Mouse (Mus musculus) R1 (cell line): Measurements from ENCODE around the gene Cep85l.
A peak's percentile ranks its signal among the peaks of the same experiment; 100 is the strongest.

Source experiments
- DNase-seq: peaks from one replicate; pipeline ENCODE4 v3.0.0-alpha.2; 2018; ENCODE audit warnings: low read depth, low spot score

Cep85l gene

DNA sequence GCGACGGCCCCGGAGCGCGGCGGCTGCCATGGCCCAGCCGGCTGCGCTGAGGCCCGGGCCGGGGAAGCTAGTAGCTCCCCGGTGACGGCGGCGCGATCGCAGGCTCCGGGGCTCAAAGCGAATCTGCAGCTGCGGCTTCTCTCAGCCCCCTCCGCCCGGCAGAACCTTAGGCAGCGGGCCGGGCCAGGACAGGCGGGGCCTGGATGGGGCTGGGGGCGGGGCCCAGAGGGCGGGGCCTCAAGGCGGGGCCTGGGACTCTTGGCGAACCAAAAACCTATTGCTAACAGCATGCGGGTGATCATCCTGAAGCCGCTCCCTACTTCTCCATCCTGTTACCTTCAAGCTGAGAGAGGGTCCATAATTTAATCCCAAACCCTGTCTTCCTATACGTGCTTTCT lies at the start of gene Cep85l:
TSS of gene Cep85l (minus strand) at position 239 of the 398 bp plus-strand sequence.
- DNase-seq, result peak; percentile 89

DNA sequence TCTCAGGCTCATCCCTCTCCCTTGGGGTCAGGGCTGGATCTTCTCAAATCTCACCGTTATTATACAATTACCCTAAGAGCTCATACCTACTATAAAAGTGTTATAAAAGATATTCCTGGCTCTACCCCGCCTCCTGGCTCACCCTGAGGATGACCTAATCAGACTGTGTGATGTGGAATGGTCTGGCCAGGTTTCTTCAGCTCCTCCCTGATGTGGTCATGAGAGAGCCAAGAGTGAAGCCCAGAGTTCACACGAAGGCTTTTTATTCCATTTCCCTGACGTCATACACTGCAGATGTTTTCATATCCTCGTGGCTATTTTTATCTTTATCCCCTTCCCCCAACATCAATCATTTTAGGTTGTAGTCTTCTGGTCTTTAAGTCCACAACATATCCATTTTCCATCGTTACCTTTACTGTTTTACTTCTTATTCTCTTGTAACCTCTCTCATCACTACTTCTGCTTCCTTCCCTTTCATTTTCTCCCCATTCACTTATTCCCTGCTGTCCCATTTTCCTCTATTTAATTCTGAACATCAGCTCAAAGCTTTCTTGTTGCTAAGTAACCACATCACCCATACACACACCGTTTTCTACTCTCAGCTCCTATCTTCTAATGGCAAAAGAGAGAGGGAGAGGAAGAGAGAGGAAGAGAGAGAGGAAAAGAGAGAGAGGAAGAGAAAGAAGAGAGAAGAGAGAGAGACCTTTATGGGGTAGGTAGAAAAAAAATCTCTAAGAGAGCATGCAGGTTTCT lies 49.1 kb upstream of the Cep85l start:
- DNase-seq, result no peak

DNA sequence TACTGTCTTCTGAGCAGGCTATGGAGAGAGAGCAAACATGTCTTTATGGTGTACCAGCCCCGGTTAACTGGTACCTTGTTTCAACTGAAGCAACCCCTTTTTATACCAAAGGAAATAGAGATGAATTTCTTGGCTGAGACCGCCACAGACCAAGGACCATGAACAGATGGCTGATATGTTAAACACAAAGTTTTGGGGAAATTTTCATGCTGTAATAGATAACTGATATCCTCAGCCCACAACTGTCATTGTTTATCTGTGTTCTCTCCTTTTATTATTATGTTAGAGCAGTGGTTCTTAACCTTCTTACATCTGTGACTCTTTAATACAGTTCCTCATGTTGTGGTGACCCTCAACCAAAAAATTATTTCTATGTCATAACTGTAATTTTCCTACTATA lies 46.8 kb upstream of the Cep85l start:
- no peak for DNase-seq

DNA sequence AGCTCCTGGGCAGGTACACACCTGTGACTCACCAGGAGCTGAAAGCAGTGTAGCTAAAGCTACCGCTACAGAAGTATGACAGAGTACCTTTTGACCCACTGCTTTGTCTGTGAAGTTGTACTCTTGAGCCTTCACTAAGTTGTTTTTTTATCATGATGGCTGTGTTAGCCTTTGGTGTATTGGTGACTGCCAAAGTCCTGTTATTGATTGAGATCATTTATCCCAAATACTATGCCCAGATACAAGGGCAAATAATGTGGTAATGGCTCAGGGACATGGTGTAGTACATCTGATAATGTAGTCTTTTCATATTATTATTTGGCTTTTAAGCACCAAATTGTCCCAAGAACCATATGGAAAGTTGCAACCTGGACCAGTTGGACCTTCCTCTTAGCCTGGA lies 43.3 kb upstream of the Cep85l start:
- DNase-seq, result no peak

DNA sequence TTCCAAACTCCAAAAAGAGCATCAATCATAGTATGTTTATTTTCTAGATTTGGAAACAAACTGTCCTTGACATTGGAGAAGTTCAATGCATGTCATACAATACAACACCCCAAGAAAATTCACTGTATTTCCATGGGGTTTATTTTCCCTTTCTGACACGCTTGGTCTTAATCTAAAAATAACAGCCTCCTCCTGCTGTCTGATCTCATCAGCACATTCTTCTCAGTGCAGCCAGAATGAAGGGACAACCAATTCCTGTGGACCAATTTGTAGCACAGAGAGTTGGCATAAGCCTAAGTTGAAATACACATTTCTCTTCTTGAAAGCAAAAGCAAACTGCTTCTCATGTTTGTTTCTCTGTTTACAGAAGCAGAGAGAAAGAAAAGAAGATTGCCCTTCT lies 42.5 kb upstream of the Cep85l start:
- no peak for DNase-seq

DNA sequence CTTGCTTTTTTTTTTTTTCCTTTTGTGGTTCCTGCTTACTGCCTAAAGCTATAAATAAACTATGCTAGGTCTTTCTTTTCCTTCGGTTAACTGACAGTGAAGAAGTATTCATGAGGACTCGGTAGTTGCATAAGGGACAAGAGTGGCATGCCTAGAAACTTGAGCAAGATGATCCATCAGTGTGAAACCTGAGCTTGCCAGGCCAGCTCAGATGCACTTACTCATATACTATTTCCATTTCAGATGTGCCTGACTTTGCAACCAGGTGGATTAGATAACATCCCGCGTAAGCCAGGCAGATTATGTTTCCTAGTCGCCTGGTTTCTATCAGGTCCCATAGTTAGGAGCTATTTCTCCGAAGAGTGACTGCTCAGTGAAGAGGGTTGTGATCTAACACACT lies 41.9 kb upstream of the Cep85l start:
- DNase-seq, result no peak

DNA sequence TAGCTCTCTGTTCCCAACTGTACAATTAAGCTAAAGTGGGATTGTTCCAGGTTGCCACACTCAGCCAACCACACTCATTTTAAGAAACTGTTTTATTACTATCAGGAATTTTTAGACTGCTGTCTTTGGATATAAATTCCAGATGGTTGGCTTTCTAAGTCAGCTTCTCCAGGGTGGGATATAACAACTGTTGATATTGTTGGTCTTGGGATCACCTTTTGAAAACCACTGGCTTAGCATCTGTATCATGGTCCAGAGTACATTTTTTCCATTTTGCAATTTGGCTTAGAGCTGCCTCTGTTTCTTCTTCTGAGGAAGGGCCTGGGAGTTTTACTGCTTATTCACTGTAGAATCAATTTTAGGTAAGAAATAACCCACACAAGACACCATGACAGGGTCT lies 40.3 kb upstream of the Cep85l start:
- no peak for DNase-seq

DNA sequence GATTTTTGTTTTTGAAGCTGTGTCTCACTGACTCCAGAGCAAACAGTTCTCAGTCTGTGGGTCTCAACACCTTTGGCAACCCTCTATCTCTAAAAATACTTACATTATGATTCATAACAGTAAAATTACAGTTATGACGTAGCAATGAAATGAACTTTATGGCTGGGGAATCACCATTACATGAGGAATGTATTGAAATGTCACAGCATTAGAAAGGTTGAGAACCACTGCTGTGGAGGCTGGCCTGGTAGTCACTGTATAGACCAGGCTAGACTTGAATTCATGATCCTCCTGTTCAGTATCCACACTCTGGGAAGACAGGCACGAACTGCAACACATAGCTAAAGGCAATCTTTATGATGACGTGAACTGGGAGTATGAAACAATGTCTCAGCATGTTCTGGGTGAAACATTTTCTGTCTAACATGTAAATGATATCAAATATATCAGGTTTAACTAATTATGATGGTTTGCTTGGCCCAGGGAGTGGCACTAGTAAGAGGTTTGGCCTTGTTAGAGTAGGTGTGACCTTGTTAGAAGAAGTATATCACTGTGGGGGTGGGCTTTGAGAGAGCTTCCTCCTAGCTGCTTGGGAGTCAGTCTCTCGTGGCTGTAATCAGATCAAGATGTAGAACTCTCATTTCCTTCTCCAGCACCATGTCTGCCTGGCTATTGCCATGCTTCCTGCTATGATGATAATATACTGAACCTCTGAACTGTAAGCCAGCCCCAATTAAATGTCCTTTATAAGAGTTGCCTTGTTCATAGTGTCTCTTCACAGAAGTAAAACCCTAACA lies 39.6 kb upstream of the Cep85l start:
- no peak for DNase-seq

DNA sequence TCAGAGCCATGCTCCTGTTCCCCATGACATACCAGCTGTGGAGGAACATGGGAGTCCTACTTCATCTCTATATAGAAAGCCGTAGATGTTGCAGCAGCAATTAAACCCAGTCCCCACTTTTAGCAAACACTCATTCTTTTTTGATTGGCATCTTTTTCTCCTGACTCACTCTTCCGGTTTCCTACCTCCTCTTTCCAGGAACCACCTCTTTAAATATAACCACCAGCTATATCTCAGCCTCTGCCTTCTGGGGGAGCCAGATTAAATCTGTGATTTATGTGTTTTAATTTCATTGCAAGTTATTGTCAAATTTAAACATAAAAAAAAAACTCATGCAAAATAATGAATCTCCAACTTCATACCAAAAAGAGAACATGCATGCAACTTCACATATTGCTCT lies 37.3 kb upstream of the Cep85l start:
- DNase-seq, result no peak

DNA sequence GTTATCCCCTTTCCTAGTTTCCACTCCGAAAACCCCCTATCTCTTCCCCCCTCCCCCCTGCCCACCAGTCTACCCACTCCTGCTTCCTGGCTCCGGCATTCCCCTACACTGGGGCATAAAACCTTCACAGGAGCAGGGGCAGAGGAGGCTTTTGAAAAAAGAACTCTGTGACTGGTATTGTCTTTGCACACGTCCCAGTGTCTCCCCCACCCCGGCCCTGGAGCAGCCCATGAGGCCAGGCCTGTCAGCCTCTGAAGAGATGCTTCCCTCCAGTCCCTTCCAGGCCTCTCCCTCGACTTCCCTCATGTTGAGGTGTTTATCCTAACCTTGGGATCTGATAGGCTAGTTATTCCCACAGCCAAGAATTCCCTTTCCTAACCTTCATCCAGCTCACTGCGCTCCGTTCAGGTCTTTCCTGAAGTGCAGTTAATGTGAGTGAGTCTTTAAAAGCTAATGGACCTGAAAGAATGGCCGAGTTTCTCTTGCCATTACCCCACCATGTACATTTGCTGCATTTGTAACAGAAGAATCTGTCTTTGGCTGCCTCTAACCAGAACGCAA lies 36.5 kb upstream of the Cep85l start:
- DNase-seq, result no peak

DNA sequence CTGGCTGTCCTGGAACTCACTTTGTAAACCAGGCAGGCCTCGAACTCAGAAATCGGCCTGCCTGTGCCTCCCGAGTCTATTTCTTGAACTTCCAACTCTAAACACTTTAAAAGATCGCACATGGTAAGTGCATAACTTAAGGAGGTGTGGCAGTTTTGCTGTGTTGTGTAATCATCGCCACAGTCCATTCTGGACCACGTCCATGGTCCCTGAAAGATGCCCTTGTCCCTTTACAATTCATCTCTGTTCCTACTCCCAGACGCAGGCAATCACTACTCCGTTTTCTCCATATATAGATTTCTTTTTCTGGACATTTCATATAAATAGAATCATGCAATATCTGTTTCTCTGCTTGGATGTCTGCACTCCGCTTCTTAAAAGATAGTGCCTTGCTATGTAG lies 35.5 kb upstream of the Cep85l start:
- DNase-seq, result no peak

DNA sequence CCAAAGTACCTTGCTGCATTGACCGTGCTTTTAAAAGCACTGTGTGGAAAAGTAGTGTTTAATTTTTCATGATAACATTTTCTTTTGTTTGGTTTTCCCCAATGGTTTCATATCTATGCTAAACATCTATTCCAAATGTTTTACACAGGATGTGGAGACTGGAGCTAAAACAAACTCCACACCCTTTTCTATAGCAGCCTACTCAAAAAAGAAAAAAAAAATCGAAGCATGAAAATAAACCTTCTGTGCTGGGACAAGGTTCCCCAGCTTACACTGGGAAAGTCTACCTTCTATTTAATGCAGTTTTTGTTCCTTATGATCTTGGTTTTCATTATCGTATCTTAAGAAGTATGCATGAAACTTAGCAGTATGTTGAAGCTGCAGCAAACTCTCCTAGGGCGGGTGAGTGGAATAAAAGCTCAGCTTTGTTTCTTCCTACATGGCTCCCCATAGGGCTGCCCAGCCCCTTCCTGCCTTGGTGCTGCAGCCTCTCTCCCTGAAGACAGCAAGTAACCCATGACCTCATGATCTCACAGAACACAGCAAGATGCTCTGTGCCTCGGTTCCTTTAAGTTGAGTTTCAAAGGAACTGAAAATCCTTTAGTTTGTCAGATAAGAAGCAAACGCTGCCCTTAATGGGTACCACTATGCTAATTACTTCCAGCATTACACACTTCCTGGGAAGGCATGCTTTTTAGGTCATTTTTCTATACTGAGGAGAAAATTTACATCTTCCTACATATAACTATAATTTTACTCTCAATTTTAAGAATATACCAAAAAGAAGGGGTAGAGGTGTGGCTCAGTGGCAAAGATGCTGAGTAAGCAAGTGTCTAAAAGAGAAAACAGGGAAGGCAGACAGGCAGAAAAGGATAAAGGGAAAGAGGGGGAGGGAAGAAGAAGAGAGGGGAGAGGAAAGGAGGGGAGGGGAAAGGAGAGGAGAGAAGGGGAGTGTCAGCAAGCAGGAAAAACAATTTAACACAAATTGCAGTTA lies 34.6 kb upstream of the Cep85l start:
- no peak for DNase-seq

DNA sequence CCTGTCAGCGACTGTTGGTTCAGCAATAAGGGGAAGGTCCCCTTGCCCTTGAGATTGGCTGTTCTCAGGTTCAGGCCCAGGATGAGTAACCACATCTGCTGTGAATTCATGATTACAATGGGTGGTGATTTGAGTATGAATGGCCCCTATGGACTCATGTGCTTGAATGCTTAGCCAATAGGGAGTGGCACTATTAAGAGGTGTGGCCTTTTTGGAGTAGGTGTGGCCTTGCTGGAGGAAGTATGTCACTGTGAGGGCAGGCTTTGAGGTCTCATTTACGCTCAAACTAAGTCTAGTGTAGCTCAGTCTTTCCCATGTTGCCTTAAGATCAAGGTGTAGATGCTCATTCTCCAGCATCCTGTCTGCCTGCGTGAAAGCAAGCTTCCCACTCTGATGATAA lies 33.2 kb upstream of the Cep85l start:
- peak; percentile 87 for DNase-seq

DNA sequence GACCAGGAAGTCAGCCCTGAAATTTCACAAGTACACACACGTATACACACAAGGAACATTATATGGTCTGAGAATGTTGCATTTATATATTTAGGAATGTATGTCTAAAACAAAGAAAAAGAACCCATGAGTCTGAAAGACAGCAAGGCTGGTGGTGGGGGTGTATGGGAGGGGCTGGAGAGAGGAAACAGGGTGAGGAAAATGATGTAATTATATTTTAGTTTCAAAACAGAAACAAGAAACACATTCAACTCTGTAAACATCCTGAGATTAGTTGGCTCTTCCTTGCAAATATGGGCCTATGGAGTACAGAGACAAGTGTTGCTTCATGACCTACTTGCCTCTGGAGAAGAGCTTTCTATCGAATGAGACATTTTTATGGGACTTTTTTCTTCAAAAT lies 32.4 kb upstream of the Cep85l start:
- DNase-seq, result no peak

DNA sequence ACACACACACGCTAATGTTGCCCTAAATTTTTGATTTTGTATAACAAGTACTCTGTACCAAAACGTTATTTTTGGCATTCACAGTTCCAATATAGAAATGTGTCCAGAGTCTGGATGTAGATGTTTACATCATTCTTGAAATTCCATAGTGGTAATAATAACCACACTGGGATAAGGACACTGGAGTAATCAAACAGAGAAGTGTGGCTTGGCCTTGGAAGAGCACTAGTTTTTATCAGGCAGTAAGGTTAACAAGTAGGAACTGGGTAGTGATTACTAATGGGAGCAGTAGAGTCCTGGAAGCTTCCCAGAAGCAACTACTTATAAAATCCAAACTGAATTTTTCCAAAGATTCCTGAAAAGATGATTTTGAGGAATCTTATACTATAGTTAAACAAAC lies 31.1 kb upstream of the Cep85l start:
- DNase-seq, result no peak

DNA sequence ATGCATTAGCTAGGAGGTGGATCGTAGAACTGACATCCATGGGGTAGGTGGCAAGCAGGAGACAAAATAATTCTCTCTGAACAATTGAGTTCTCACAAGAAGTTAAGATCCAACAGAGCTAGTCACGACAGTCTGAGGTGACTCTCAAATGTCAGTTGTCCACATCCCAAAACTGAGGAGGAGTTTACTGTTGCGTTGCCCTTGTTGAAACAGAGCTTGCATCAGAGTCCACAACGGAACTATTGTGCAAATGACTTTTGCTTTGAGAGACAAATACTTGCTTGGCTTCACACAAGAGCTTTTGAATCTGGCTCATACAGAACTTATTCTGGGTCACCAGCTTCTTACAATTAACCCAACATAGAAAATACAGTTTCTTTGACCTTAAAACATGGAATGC lies 27.7 kb upstream of the Cep85l start:
- DNase-seq, result no peak

DNA sequence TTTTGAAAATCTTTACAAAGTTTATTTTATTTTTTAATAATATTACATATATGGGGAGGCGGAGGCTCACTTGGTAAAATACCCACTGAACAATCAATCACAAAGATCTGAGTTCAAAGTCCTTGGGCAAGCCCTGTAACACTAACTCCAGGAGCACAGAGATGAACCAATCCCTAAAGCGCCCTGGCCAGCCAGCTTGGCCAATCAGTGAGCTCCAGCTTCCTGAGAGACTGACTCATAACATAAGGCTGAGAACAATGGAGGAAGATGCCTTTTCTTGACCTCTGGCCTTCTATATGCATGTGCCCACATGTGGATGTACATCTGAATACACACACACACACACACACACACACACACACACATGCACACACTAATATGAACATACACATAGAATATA lies 27.1 kb upstream of the Cep85l start:
- no peak for DNase-seq

DNA sequence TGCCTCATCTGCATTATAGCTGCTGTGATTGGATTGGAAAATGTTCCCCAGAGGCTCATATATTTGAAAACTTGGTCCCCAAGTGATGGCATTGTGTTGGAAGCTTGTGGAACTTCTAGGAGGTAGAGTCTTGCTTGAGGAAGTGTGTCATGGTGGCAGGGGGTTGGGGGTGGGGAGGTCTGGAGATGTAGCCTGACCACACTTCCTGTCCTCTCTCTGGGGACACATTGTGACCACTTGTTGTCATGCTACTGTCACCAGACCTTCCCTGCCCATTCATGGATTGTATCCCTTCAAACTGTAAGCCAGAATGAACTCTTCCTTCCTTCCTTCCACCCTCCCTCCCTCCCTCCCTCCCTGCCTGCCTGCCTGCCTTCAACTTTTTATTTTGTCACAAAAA lies 22.5 kb upstream of the Cep85l start:
- DNase-seq, result no peak

DNA sequence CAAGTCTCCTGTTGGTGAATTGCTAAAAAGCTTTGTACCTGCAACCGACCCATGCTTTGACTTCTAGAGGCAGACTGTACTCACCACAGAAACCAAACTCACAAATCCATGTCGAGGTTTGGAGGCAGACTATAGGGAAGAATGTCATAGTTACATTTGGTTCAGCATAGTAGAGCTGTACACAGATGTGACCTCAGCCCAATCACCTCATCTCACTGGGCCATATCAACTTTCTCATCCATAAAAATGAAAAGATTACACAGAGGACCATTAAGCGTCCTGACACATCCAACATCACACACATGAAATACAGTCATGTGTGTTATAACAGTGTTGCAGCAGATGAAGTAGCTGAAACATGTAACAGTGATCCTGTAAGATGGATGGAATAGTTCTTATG lies 19.3 kb upstream of the Cep85l start:
- DNase-seq, result no peak

DNA sequence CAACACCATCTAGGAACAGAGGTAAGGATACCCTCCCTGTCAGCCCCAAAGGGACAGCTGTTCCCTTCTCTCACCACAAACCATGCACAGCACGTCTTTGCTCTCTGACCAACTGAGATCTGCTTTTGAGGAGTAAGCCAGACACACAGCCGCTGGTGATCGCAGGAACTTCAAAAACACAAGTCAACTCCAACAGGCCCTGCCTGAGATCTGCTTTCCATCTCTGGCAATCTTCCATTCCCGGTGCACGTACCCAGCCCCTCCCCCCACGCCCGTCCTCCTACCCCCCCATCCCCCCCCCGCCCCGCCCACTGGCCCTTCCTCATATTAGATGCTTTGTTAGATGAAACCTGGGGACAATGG lies 18.8 kb upstream of the Cep85l start:
- DNase-seq, result no peak

DNA sequence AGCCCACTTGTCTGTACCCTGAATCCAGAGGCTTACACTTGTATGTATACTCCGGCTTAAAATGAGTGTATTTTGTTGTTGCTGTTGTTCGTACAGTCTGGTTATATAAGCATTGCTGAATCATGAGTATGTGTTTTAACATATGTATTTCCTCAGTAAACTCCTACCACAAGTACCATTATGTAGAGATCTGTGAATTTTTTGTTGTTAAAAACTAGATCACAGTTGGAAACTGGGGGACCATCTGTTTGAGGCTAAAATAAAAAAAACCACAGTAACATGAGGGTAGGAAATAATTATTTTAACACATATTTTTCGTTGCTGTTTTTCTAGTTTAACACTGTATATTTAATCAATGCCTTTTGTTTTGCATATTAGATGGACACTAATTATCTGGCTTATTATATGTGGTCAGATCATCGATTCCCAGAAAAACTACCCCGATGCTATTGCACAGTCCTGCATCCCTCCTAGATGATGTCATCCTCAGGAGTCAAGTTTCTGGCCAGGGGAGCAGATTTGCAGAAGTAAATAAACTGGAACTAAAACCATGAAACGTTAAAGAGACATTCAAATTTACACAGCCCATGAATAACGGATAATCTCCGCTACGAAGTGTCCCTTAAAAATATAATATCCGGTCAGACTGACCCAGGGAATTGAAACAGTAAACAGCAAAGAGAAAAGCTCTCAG lies 18.2 kb upstream of the Cep85l start:
- DNase-seq, result no peak
